Mouse (Mus musculus): ENCODE measurements at regions not wholly inside any gene's neighbourhood (a gene's known extent, or its start where the extent isn't known, plus 50 kb on each side); places are given as distances from the start of the nearest gene placed in this dataset.

- TF ChIP-seq HCFC1 (IDR thresholded peaks at IDR 0.05; ENCODE audit: borderline replicate concordance, insufficient read depth, low read length) = no peak
- TF ChIP-seq MAFK (IDR thresholded peaks at IDR 0.05; ENCODE audit: insufficient read depth, low read depth, low read length) = no peak
- no peak for TF ChIP-seq CHD2 (IDR thresholded peaks at IDR 0.05; ENCODE audit: low read depth, low read length)
- TF ChIP-seq ZC3H11A (IDR thresholded peaks at IDR 0.05; ENCODE audit: borderline replicate concordance, low read depth, low read length) = no peak
Observed at GRCm38 (mm10) chr6:24376728-24377127, 138.1 kb downstream of the Iqub start.
